Mouse (Mus musculus): ENCODE data around the gene Fhit. TPM values are rescaled to one million over a fixed set of nuclear protein-coding genes. Genes with fewer than 3 reads are reported as not detected.

Gene Fhit
- polyA plus RNA-seq, 1 experiment: not detected

DNA sequence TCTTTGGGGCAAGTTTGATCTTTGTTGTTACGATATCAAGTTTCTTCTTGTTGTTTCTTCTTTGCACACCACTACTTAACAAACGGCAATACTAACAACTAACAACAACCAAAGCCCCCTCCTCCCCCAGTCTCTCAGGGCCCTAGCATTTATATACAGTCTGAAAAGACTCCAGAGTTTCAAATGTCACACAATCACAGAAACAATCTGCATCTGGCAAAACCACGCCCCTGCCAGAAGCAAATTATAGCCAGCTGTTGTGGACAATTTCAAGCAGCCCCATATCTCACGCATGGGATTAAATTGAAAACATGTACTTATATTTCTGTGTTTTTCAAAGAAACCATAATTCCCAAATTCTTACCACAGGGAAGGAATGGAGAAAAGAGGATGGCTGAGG is 1345.9 kb downstream of the Fhit start:
- 88% methylated on average over 4 of the region's 4 CpGs for WGBS
- Histone ChIP-seq H3K27ac (ENCODE audit: control insufficient read depth, insufficient read depth, low read depth, low read length, poor library complexity) (no peak overlapping the region), H3K4me3 (replicated peaks; ENCODE audit: control insufficient read depth, low read depth, low read length) (no peak overlapping the region), H3K4me1 (ENCODE audit: control insufficient read depth, insufficient read depth, low read length) (no peaks in the 10 kb centered on the region)
- no peak for TF ChIP-seq CTCF (IDR thresholded peaks at IDR 0.05; ENCODE audit: control insufficient read depth, insufficient read depth, low read length)

DNA sequence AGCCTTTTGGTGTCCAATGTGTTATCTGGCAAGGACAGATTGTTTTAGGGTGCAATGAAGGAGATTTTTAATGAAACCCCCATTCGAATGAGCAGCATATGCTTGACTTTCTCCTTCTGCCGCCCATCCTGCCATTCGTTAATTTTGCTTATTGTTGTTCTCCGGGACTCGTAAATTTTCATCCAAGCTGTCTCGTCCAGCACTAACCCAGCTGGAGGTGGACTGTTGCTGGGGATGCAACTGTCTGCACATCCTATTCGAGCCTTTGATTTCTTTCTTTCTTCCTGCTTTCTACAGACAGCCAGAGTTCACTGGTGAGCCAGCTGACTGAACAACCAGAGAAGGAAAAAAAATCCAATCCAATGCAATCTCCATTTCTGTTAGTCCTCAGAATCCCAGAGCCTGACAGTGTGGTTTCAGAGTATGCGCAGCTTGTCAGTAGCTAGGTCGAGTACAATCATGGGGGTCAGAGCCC is 1350.0 kb downstream of the Fhit start:
- no peaks in the 10 kb centered on the region for H3K4me1 ChIP-seq (ENCODE audit: control insufficient read depth, insufficient read depth, low read length)
- WGBS: 77% methylated on average over 9 of the region's 9 CpGs
- H3K4me3 ChIP-seq (replicated peaks; ENCODE audit: control insufficient read depth, low read depth, low read length): no peak overlapping the region
- no peak overlapping the region for H3K27ac ChIP-seq (ENCODE audit: control insufficient read depth, insufficient read depth, low read depth, low read length, poor library complexity)
- no peak for TF ChIP-seq POLR2A (IDR thresholded peaks at IDR 0.05; ENCODE audit: borderline replicate concordance, control insufficient read depth, low read depth, low read length)

DNA sequence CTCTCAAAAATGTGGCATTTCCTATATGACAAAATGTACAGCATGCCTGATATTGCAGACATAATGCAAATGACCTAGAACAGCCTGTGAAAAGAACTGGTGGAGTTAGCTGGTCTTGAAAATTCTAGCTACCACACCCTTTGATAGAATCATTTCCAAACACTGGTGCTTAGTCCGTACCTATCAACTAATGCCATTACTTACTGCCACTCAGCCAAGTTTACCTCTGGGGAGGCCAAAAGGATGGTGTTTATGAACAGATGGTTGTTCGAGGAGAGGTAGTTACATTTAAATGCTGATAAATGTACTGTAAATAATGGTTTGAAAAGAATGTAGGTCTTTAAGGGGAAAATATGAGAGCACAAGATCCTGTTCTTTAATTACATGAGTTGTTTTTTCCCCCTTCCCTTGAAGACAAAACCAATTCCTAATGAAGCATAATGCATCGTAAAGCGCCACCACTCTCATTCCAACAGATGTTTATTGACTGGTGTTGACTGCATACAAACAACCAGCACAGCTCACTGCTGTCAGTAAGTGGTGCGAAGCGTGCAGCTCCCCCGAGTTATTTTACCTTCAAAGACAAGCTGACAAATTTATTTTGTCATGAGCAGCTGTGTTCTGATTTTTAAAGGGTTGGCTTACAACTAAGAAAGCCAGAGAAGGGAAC is 1350.5 kb downstream of the Fhit start:
- TF ChIP-seq POLR2A (IDR thresholded peaks at IDR 0.05; ENCODE audit: borderline replicate concordance, control insufficient read depth, low read depth, low read length) (no peak), CTCF (IDR thresholded peaks at IDR 0.05; ENCODE audit: control insufficient read depth, insufficient read depth, low read length) (no peak)
- Histone ChIP-seq H3K4me1 (ENCODE audit: control insufficient read depth, insufficient read depth, low read length) (no peaks in the 10 kb centered on the region), H3K27ac (ENCODE audit: control insufficient read depth, insufficient read depth, low read depth, low read length, poor library complexity) (no peak overlapping the region), H3K4me3 (replicated peaks; ENCODE audit: control insufficient read depth, low read depth, low read length) (no peak overlapping the region)
- 79% methylated on average over 7 of the region's 7 CpGs for WGBS

DNA sequence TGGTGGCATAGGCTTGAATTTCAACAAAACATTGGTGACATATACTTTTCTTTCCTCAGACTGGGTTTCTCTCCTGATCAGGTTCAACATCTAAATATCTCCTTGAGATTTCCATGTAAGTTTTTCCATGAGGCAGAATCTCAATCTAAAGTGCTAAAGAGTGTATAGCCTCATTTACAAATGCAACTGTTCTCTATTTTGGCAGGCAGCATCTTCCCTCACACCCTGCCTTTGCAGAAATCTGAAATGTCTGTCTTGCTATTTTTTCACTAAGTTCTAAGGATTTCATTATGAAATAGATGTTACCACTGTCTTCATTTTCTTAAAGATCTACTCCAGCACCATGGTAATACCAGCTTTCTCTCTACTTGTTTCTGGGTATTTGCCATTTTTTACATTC is 1368.4 kb downstream of the Fhit start:
- no peak overlapping the region for H3K4me3 ChIP-seq (replicated peaks; ENCODE audit: control insufficient read depth, low read depth, low read length)
- no peak overlapping the region for H3K27ac ChIP-seq (ENCODE audit: control insufficient read depth, insufficient read depth, low read depth, low read length, poor library complexity)
- TF ChIP-seq CTCF (IDR thresholded peaks at IDR 0.05; ENCODE audit: control insufficient read depth, insufficient read depth, low read length) (no peak), POLR2A (IDR thresholded peaks at IDR 0.05; ENCODE audit: borderline replicate concordance, control insufficient read depth, low read depth, low read length) (no peak)
- no peaks in the 10 kb centered on the region for H3K4me1 ChIP-seq (ENCODE audit: control insufficient read depth, insufficient read depth, low read length)

- Histone ChIP-seq H3K4me3 (replicated peaks; ENCODE audit: control insufficient read depth, low read depth, low read length) (no peak overlapping the region), H3K27ac (ENCODE audit: control insufficient read depth, insufficient read depth, low read depth, low read length, poor library complexity) (no peak overlapping the region), H3K4me1 (ENCODE audit: control insufficient read depth, insufficient read depth, low read length) (no peaks in the 10 kb centered on the region)
- WGBS: 54% methylated on average over 3 of the region's 3 CpGs
- no peak for TF ChIP-seq CTCF (IDR thresholded peaks at IDR 0.05; ENCODE audit: control insufficient read depth, insufficient read depth, low read length)
- TF ChIP-seq POLR2A (IDR thresholded peaks at IDR 0.05; ENCODE audit: borderline replicate concordance, control insufficient read depth, low read depth, low read length): no peak
Measured at GRCm38 (mm10) chr14:9788402-9788950, 1373.4 kb downstream of the Fhit start.

- H3K4me3 ChIP-seq (replicated peaks; ENCODE audit: control insufficient read depth, low read depth, low read length): no peak overlapping the region
- TF ChIP-seq POLR2A (IDR thresholded peaks at IDR 0.05; ENCODE audit: borderline replicate concordance, control insufficient read depth, low read depth, low read length) (no peak), CTCF (IDR thresholded peaks at IDR 0.05; ENCODE audit: control insufficient read depth, insufficient read depth, low read length) (no peak)
- WGBS: 61% methylated on average over 1 of the region's 1 CpGs
- no peaks in the 10 kb centered on the region for H3K4me1 ChIP-seq (ENCODE audit: control insufficient read depth, insufficient read depth, low read length)
- no peak overlapping the region for H3K27ac ChIP-seq (ENCODE audit: control insufficient read depth, insufficient read depth, low read depth, low read length, poor library complexity)
Measured at GRCm38 (mm10) chr14:9787389-9787788, 1374.4 kb downstream of the Fhit start.

DNA sequence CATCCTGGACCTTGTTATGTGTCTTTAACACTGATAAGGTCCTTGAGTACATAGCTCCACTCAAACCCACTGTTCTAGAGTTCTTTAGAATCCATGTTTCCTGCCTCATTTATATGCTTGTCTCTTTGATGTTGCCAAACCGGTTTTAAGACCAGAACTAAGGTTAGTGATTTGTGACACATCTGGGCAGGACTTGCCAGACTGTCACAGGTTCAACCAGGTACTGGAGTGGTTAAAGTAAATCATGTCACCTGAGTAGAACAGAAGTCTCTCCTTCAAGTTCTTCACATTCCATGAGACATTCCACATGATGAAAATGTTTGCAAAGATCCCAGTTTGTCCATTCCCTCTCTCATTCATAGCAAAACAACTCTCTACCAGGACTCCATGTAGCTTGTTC is 1376.0 kb downstream of the Fhit start:
- 47% methylated on average over 1 of the region's 1 CpGs for WGBS

GRCm38 (mm10) chr14:9751341-9751740 is 1410.5 kb downstream of the Fhit start:
- Histone ChIP-seq H3K4me1 (ENCODE audit: control insufficient read depth, insufficient read depth, low read length) (no peaks in the 10 kb centered on the region), H3K4me3 (replicated peaks; ENCODE audit: control insufficient read depth, low read depth, low read length) (no peak overlapping the region), H3K27ac (ENCODE audit: control insufficient read depth, insufficient read depth, low read depth, low read length, poor library complexity) (no peak overlapping the region)
- WGBS: 82% methylated on average over 4 of the region's 4 CpGs
- TF ChIP-seq CTCF (IDR thresholded peaks at IDR 0.05; ENCODE audit: control insufficient read depth, insufficient read depth, low read length) (no peak), POLR2A (IDR thresholded peaks at IDR 0.05; ENCODE audit: borderline replicate concordance, control insufficient read depth, low read depth, low read length) (no peak)

More for the DNA sequence above, 1376.0 kb downstream of the Fhit start:
- Histone ChIP-seq H3K27ac (ENCODE audit: control insufficient read depth, insufficient read depth, low read depth, low read length, poor library complexity) (no peak overlapping the region), H3K4me1 (ENCODE audit: control insufficient read depth, insufficient read depth, low read length) (no peaks in the 10 kb centered on the region), H3K4me3 (replicated peaks; ENCODE audit: control insufficient read depth, low read depth, low read length) (no peak overlapping the region)
- TF ChIP-seq POLR2A (IDR thresholded peaks at IDR 0.05; ENCODE audit: borderline replicate concordance, control insufficient read depth, low read depth, low read length) (no peak), CTCF (IDR thresholded peaks at IDR 0.05; ENCODE audit: control insufficient read depth, insufficient read depth, low read length) (no peak)

- H3K4me3 ChIP-seq (replicated peaks; ENCODE audit: control insufficient read depth, low read depth, low read length): no peak overlapping the region
- 70% methylated on average over 1 of the region's 1 CpGs for WGBS
- H3K4me1 ChIP-seq (ENCODE audit: control insufficient read depth, insufficient read depth, low read length): no peaks in the 10 kb centered on the region
- H3K27ac ChIP-seq (ENCODE audit: control insufficient read depth, insufficient read depth, low read depth, low read length, poor library complexity): no peak overlapping the region
- TF ChIP-seq POLR2A (IDR thresholded peaks at IDR 0.05; ENCODE audit: borderline replicate concordance, control insufficient read depth, low read depth, low read length): no peak
- TF ChIP-seq CTCF (IDR thresholded peaks at IDR 0.05; ENCODE audit: control insufficient read depth, insufficient read depth, low read length): no peak
Measured at GRCm38 (mm10) chr14:9748709-9749108, 1413.1 kb downstream of the Fhit start.

Measured in bone marrow, adult 2 months (tissue).